Mouse (Mus musculus) ES-Bruce4 (cell line): ENCODE results near the gene Cebpb.

Experiments
- CTCF ChIP-seq: IDR thresholded peaks from one replicate; pipeline ENCODE4 v1.8.1; 2011; ENCODE audit warnings: low read depth, low read length
- EP300 ChIP-seq: IDR thresholded peaks from 2 replicates; pipeline ENCODE4 v1.6.1; 2011; ENCODE audit warnings: low read depth, low read length; ENCODE audit not compliant: insufficient read depth

- TF ChIP-seq EP300, result no peak
- TF ChIP-seq CTCF, result no peak
Observed at GRCm38 (mm10) chr2:167696143-167696542, 7.4 kb downstream of the Cebpb start.
